Mouse (Mus musculus): Measurements from ENCODE around the gene 1600002K03Rik. TPM values are rescaled to one million over a fixed set of nuclear protein-coding genes. Genes with fewer than 3 reads are reported as not detected.
"Not testable (repeated sequence)": the region's sequence is repeated elsewhere in the genome, so short reads cannot be mapped to it uniquely, and the experiment has no call there.

The 1600002K03Rik gene
- polyA plus RNA-seq, 1 experiment from 2014 or later: 9.7 TPM

GRCm38 (mm10) chr10:80208248-80208647, 35.5 kb downstream of the 1600002K03Rik start:
- H3K27me3 ChIP-seq: no peaks in the 10 kb centered on the region
- no peak for ATAC-seq (replicated peaks)
- no peak overlapping the region for H3K4me2 ChIP-seq (replicated peaks)
- WGBS: 82% methylated on average over 4 of the region's 4 CpGs
- H3K9ac ChIP-seq (replicated peaks): no peak overlapping the region
- H3K36me3 ChIP-seq: no peaks in the 10 kb centered on the region
- H3K4me1 ChIP-seq: peaks cover 21% of the 10 kb centered on the region
- no peaks in the 10 kb centered on the region for H3K9me3 ChIP-seq
- H3K27ac ChIP-seq (replicated peaks): 0 out of 2 replicates have a peak overlapping the region, but pooled peaks have one; percentile 82
- H3K4me3 ChIP-seq: no peak overlapping the region

- ATAC-seq (replicated peaks): peak; percentile 57
- peak overlapping the region; percentile 82 for H3K27ac ChIP-seq (replicated peaks)
- peak overlapping the region; percentile 41 for H3K4me2 ChIP-seq (replicated peaks)
- peaks cover 18% of the 10 kb centered on the region for H3K4me1 ChIP-seq
- H3K36me3 ChIP-seq: no peaks in the 10 kb centered on the region
- peak overlapping the region; percentile 18 for H3K4me3 ChIP-seq
- H3K27me3 ChIP-seq: no peaks in the 10 kb centered on the region
- H3K9ac ChIP-seq (replicated peaks): peak overlapping the region; percentile 30
- no peaks in the 10 kb centered on the region for H3K9me3 ChIP-seq
- WGBS: 1% methylated on average over 24 of the region's 24 CpGs
Measured at GRCm38 (mm10) chr10:80208841-80209371, 36.2 kb downstream of the 1600002K03Rik start.

GRCm38 (mm10) chr10:80211547-80212103, 38.9 kb downstream of the 1600002K03Rik start:
- H3K4me3 ChIP-seq; H3K4me2 ChIP-seq (replicated peaks); ATAC-seq (replicated peaks); H3K27me3 ChIP-seq; H3K9ac ChIP-seq (replicated peaks); H3K36me3 ChIP-seq; H3K9me3 ChIP-seq; H3K27ac ChIP-seq (replicated peaks): not testable (repeated sequence)
- WGBS: 81% methylated on average over 7 of the region's 7 CpGs
- H3K4me1 ChIP-seq: peaks cover 22% of the 10 kb centered on the region

- no peak overlapping the region for H3K4me3 ChIP-seq
- no peaks in the 10 kb centered on the region for H3K9me3 ChIP-seq
- 0 out of 2 replicates have a peak overlapping the region, but pooled peaks have one; percentile 32 for H3K9ac ChIP-seq (replicated peaks)
- no peak for ATAC-seq (replicated peaks)
- H3K36me3 ChIP-seq: no peaks in the 10 kb centered on the region
- WGBS: 10% methylated on average over 16 of the region's 16 CpGs
- H3K27ac ChIP-seq (replicated peaks): 0 out of 2 replicates have a peak overlapping the region, but pooled peaks have one; percentile 60
- no peaks in the 10 kb centered on the region for H3K27me3 ChIP-seq
- no peak overlapping the region for H3K4me2 ChIP-seq (replicated peaks)
- H3K4me1 ChIP-seq: peaks cover 10% of the 10 kb centered on the region
Measured at GRCm38 (mm10) chr10:80215048-80215772, 42.5 kb downstream of the 1600002K03Rik start.

GRCm38 (mm10) chr10:80220676-80221075, 47.9 kb downstream of the 1600002K03Rik start:
- Histone ChIP-seq H3K9ac (replicated peaks) (no peak overlapping the region), H3K27ac (replicated peaks) (no peak overlapping the region), H3K36me3 (no peaks in the 10 kb centered on the region), H3K4me2 (replicated peaks) (no peak overlapping the region), H3K27me3 (no peaks in the 10 kb centered on the region), H3K4me1 (peaks cover 3% of the 10 kb centered on the region; the same call in 1 of the 2 replicates), H3K4me3 (no peak overlapping the region), H3K9me3 (no peaks in the 10 kb centered on the region)
- ATAC-seq (replicated peaks): no peak
- WGBS: 35% methylated on average over 7 of the region's 9 CpGs

- H3K27me3 ChIP-seq; H3K36me3 ChIP-seq; H3K27ac ChIP-seq (replicated peaks); H3K4me3 ChIP-seq; ATAC-seq (replicated peaks); H3K9me3 ChIP-seq; H3K9ac ChIP-seq (replicated peaks); H3K4me2 ChIP-seq (replicated peaks): not testable (repeated sequence)
- 97% methylated on average over 2 of the region's 2 CpGs for WGBS
- peaks cover 19% of the 10 kb centered on the region for H3K4me1 ChIP-seq
Measured at GRCm38 (mm10) chr10:80223137-80223536, 50.4 kb downstream of the 1600002K03Rik start.

Other genes with a start within 250 kb of the 1600002K03Rik start
- 2.7 and 3.1 TPM in 2 replicates for gene Arid3a, start 245.9 kb upstream of the 1600002K03Rik start, polyA plus RNA-seq (2015; fragmentation: Nextera tagmentation; extraction: Ambion mirVana)
- 89.2 and 94.3 TPM in 2 replicates for gene Wdr18, start 212.8 kb upstream of the 1600002K03Rik start, polyA plus RNA-seq (2015; fragmentation: Nextera tagmentation; extraction: Ambion mirVana)
- gene Grin3b, start 202.2 kb upstream of the 1600002K03Rik start, polyA plus RNA-seq (2015; fragmentation: Nextera tagmentation; extraction: Ambion mirVana): 0.50 and 0.63 TPM in 2 replicates
- 21.7 and 23.1 TPM in 2 replicates for gene Tmem259, start 188.6 kb upstream of the 1600002K03Rik start, polyA plus RNA-seq (2015; fragmentation: Nextera tagmentation; extraction: Ambion mirVana)
- 26.7 and 29.1 TPM in 2 replicates for gene Cnn2, start 184.4 kb upstream of the 1600002K03Rik start, polyA plus RNA-seq (2015; fragmentation: Nextera tagmentation; extraction: Ambion mirVana)
- gene Abca7, start 176.4 kb upstream of the 1600002K03Rik start, polyA plus RNA-seq (2015; fragmentation: Nextera tagmentation; extraction: Ambion mirVana): 3.7 and 4.1 TPM in 2 replicates
- 1.3 TPM in 2 replicates for gene Arhgap45, start 156.3 kb upstream of the 1600002K03Rik start, polyA plus RNA-seq (2015; fragmentation: Nextera tagmentation; extraction: Ambion mirVana)
- gene Polr2e, start 133.1 kb upstream of the 1600002K03Rik start, polyA plus RNA-seq (2015; fragmentation: Nextera tagmentation; extraction: Ambion mirVana): 179 and 186 TPM in 2 replicates
- 472 and 476 TPM in 2 replicates for gene Gpx4, start 125.8 kb upstream of the 1600002K03Rik start, polyA plus RNA-seq (2015; fragmentation: Nextera tagmentation; extraction: Ambion mirVana)
- 13.4 TPM in 2 replicates for gene Sbno2, start 67.4 kb upstream of the 1600002K03Rik start, polyA plus RNA-seq (2015; fragmentation: Nextera tagmentation; extraction: Ambion mirVana)
- 20.3 and 21.5 TPM in 2 replicates for gene Stk11, start 57.1 kb upstream of the 1600002K03Rik start, polyA plus RNA-seq (2015; fragmentation: Nextera tagmentation; extraction: Ambion mirVana)
- gene Atp5d, start 34.3 kb upstream of the 1600002K03Rik start, polyA plus RNA-seq (2015; fragmentation: Nextera tagmentation; extraction: Ambion mirVana): 437 and 444 TPM in 2 replicates
- gene Cbarp, start 32.1 kb upstream of the 1600002K03Rik start, polyA plus RNA-seq (2015; fragmentation: Nextera tagmentation; extraction: Ambion mirVana): 29.7 and 39.5 TPM in 2 replicates
- 33.0 and 34.9 TPM in 2 replicates for gene Midn, start 24.7 kb upstream of the 1600002K03Rik start, polyA plus RNA-seq (2015; fragmentation: Nextera tagmentation; extraction: Ambion mirVana)
- gene Cirbp, start 7.0 kb upstream of the 1600002K03Rik start, polyA plus RNA-seq (2015; fragmentation: Nextera tagmentation; extraction: Ambion mirVana): 350 and 358 TPM in 2 replicates
- gene Efna2, start 6.5 kb downstream of the 1600002K03Rik start, polyA plus RNA-seq (2015; fragmentation: Nextera tagmentation; extraction: Ambion mirVana): 35.8 and 36.5 TPM in 2 replicates
- 49.9 and 52.8 TPM in 2 replicates for gene Mum1, start 53.5 kb downstream of the 1600002K03Rik start, polyA plus RNA-seq (2015; fragmentation: Nextera tagmentation; extraction: Ambion mirVana)
- gene Ndufs7, start 76.2 kb downstream of the 1600002K03Rik start, polyA plus RNA-seq (2015; fragmentation: Nextera tagmentation; extraction: Ambion mirVana): 248 and 260 TPM in 2 replicates
- gene Gamt, start 88.1 kb downstream of the 1600002K03Rik start, polyA plus RNA-seq (2015; fragmentation: Nextera tagmentation; extraction: Ambion mirVana): 21.3 and 24.0 TPM in 2 replicates
- gene Dazap1, start 88.5 kb downstream of the 1600002K03Rik start, polyA plus RNA-seq (2015; fragmentation: Nextera tagmentation; extraction: Ambion mirVana): 70.0 and 78.4 TPM in 2 replicates
- 628 and 651 TPM in 2 replicates for gene Rps15, start 119.5 kb downstream of the 1600002K03Rik start, polyA plus RNA-seq (2015; fragmentation: Nextera tagmentation; extraction: Ambion mirVana)
- gene Apc2, start 123.0 kb downstream of the 1600002K03Rik start, polyA plus RNA-seq (2015; fragmentation: Nextera tagmentation; extraction: Ambion mirVana): 205 and 210 TPM in 2 replicates
- 36.9 and 38.1 TPM in 2 replicates for gene 2310011J03Rik, start 147.6 kb downstream of the 1600002K03Rik start, polyA plus RNA-seq (2015; fragmentation: Nextera tagmentation; extraction: Ambion mirVana)
- 2.5 and 2.6 TPM in 2 replicates for gene Pcsk4, start 156.6 kb downstream of the 1600002K03Rik start, polyA plus RNA-seq (2015; fragmentation: Nextera tagmentation; extraction: Ambion mirVana)
- gene Reep6, start 157.0 kb downstream of the 1600002K03Rik start, polyA plus RNA-seq (2015; fragmentation: Nextera tagmentation; extraction: Ambion mirVana): 2.6 and 2.9 TPM in 2 replicates
- gene Adamtsl5, start 175.5 kb downstream of the 1600002K03Rik start, polyA plus RNA-seq (2015; fragmentation: Nextera tagmentation; extraction: Ambion mirVana): 0.32 and 0.61 TPM in 2 replicates
- 2.2 and 2.7 TPM in 2 replicates for gene Plk5, start 183.5 kb downstream of the 1600002K03Rik start, polyA plus RNA-seq (2015; fragmentation: Nextera tagmentation; extraction: Ambion mirVana)
- gene Mex3d, start 214.7 kb downstream of the 1600002K03Rik start, polyA plus RNA-seq (2015; fragmentation: Nextera tagmentation; extraction: Ambion mirVana): 22.0 and 22.7 TPM in 2 replicates
- gene Mbd3, start 226.6 kb downstream of the 1600002K03Rik start, polyA plus RNA-seq (2015; fragmentation: Nextera tagmentation; extraction: Ambion mirVana): 281 and 295 TPM in 2 replicates
- 551 and 574 TPM in 2 replicates for gene Uqcr11, start 233.9 kb downstream of the 1600002K03Rik start, polyA plus RNA-seq (2015; fragmentation: Nextera tagmentation; extraction: Ambion mirVana)